Mouse (Mus musculus) thymus, postnatal 0 days (tissue): ENCODE results near the gene Slc9a2. TPM values are rescaled to one million over a fixed set of nuclear protein-coding genes. Genes with fewer than 3 reads are reported as not detected.
"Not testable (repeated sequence)": the region's sequence is repeated elsewhere in the genome, so short reads cannot be mapped to it uniquely, and the experiment has no call there.

Source experiments
- DNase-seq: peaks from one replicate; pipeline ENCODE4 v3.0.0-alpha.2; 2015; ENCODE audit warnings: low spot score
- polyA plus RNA-seq: library from polyadenylated mRNA; unstranded; fragments of >200 nt; fragmentation: Nextera tagmentation; extraction: Ambion mirVana; gene quantifications from 2 replicates; pipeline ENCODE4 v1.2.1, GENCODE M21; 2015

The Slc9a2 gene
- 1.8 and 2.0 TPM in 2 replicates for polyA plus RNA-seq

DNA sequence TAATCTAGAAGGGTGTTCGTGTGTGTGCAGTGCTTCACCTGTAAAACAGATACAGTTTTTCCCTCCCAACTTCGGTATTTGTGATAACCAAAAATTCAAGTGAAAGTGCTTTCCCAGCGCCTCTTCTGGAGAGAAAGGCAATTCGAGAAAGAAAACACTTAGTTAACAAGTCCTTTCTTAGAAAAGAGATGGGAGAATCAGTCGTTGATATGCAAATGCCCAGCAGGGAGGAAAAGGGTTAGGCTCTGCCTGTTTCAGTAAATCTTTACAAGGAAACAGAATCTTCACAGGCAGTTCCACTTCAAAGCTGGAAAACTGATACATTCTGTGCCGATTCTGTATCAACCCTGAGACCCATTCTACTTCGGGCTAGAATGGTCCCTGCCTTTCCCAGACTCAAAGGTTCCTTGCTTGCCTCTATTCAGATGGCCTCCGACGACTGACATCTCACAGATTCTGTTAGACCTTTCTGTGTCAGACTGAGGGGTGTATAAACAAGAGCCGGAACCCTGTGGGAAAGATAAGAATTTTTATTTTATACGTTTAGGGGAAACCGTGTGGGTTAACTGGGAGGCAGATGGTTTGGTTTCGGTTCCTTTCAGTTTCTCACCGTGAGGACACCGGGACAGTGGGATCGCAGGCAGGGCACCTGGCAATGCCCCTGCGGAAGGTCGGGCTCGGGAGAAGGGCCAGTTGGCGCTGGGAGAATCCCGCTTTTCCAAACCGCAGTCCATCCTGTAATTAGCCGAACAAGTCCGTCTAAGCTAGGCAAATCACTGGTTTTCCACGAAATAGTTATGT is at the start of gene Slc9a2:
Slc9a2 (plus strand) TSS at position 508 of the 801 bp plus-strand sequence.
- DNase-seq = no peak

DNA sequence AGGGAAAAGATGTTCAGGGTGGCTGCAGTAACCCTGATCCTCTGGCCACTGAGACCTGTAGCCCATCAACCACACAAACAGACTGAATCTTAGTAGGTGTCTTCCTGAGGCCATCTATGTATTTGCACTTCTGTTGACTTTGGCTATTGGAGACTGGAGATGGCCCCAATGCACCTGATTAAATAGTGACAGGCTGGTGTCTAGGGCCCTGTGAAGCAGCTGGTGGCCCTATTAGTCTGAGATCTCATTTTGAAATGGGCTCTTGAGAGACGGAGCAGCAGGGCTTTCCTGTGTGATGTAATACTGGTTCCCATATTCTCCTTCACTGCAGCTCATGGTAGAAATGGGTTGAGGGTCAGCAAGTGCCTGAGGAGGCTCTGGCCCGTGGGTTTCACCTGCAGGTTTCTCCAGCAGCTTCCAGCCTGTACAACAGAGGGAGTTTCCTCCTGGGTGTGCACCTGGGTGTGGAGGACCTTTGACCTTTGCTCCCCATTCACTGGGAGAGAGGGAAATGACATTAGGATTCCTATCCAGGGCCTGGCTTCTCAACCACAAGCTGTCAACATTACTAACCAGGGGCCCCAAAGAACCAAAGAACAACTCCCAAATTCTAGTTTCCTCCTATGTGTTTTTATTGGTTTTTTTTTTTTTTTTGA is 47.8 kb upstream of the Slc9a2 start:
- no peak for DNase-seq

DNA sequence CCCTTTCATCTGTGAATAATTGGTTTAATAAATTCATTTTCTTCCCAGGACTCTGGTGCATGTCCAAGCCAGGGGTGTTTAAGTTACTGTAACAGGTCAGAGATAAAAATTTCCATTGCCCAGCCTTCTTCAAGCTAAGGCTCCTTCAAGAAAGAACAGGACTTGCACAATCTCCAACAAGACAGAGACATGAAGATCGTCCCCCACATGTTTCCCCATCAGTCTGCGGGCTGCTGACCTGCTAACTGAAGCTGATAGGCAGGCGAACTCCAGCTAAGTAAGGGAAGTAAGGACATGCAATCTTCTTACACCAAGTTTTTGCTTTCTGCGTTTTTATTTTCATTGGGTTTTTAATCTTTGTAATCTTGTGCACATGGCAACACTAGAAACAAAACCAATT is 45.8 kb upstream of the Slc9a2 start:
- DNase-seq = no peak

DNA sequence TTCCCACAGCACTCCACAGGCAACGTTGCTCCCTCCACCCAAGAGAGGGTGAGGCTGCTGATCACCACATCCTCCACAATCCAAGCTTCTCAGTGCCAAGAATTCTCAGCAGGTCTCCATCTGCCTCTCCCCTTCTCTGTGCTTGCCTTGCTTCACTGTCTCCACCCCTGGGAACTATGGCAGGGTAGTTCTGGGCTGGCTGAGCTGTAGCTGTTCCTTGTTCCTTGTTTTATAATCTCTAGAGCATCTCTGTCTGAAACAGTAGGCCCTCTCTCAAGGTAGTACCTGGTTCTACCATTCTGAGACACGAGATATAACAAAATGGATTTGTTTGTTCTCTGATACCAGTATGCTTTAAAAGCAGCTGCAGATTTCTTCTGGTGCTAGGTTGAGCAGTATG is 32.1 kb upstream of the Slc9a2 start:
- DNase-seq = no peak

DNA sequence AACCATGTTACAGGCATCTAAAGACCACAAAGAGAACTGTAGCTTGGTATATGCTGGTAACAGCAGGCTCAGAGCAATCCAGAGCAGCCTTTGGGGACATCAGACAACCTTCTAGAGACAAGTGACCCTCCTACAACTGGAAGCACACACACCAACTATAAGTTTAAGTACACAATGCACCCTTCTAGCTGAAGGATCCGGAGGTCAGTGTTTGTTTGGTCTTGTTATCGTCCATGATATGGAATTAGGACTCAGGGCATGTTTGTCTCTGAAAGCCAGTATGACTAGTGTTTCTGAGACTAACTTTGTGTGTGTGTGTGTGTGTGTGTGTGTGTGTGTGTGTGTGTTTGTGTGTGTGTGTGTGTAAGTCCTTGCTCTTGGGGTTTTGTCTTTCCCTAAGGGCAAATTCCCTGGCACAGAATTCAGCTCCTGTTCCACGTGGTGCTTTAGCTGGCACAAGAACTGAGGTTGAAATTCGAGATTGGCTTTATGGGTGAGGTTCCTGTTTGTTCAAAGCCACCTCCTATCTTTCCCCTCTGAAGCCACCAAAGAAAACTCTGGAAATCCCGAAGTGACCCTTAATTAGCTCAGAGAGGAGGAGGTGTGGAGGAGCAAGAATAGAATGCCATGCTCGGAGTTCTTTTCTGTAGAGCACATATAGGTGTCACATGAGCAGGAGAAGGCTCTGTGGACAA is 29.4 kb upstream of the Slc9a2 start:
- DNase-seq = no peak

DNA sequence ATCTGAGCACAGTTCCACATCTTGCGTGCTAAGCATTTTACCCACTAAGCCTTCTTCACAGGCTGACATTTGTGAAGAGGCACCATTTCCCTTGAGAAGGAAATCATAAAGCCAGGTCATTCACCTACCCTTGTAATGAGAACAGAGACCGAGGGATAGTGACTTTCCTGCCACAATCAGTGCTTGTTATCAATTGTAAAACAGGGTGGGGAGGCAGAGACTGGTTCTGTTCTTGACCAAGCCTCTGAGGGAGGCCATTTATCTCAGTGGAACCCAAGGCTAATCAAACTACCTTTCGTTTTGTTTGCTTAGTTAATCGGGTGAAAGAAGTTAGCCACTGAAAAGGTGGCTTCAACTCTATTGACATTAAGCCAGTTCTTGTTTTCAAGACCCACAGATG is 23.3 kb upstream of the Slc9a2 start:
- DNase-seq = no peak

DNA sequence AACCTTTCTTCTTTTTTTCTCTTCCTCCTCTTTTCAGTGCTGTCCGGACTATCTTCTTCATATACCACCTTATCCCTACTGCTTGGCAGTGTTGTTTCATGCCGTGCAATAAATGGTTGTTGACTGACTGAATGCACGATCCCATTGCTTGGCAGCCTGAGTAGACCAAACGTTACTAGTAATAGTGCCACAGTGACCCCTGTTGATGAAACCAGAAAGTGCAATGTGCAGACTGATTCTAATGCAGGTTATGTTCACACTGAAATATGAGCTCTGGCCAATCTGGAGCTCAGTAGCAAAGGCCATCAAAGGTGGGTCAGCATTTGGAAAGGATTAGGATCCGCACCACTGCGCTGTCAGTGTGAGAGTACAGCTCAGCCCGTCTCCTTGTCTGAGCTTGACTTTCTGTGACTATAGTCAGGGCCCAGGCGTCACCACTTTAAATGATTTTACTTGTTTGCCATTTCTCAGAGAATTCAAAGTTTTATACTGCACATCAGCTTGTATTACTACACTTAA is 22.3 kb upstream of the Slc9a2 start:
- peak; percentile 16 for DNase-seq

DNA sequence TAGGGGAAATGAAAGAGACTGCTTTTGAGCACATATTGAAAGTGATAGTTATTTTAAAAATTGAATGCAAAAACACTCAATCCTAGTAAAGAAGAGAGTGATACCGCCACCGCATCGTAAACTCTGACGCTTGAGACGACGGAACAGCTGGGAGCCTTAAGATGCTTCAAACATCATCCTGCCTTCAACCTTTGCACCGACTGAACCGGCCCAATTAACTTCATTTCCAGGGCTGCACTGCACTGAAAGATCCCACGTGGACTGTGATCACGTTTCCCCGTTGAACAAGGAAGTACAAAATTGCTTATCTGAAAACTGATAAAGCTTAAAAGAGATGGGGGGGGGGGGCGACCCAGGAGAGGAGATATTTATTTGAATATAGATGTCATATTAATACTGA is 21.4 kb upstream of the Slc9a2 start:
- no peak for DNase-seq

DNA sequence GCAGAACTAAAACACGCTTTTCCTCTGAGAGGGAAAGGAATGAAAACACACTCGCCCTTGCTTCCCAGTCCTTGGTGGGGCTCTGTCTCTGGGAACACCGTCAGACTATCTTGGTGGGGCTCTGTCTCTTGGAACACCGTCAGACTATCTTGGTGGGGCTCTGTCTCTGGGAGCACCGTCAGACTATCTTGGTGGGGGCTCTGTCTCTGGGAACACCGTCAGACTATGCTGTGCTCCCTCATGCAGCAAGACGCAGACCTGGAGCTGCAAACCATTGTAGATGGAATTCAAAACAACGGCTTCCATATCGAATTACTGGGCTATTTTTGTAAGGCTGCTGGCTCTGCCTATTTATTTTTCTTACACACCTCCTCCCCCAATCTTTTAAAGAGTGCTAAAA is 20.9 kb upstream of the Slc9a2 start:
- no peak for DNase-seq

DNA sequence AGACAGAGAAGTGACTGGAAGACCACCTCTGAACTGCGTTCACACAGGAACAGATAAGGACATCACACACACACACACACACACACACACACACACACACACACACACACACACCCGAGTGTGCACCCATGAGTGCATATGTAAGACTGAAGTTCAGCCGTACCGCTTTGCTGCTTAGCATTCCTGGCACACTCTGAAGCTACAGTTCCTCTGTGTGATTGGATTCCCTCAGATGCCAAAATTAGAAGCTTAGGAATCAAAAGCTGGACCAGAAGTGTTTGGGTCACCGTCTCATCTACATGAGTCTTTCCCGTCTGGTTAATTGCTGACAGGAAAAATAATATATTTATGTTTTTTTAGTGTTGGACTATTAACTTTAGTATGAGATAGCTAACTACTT is 19.5 kb upstream of the Slc9a2 start:
- DNase-seq = no peak

DNA sequence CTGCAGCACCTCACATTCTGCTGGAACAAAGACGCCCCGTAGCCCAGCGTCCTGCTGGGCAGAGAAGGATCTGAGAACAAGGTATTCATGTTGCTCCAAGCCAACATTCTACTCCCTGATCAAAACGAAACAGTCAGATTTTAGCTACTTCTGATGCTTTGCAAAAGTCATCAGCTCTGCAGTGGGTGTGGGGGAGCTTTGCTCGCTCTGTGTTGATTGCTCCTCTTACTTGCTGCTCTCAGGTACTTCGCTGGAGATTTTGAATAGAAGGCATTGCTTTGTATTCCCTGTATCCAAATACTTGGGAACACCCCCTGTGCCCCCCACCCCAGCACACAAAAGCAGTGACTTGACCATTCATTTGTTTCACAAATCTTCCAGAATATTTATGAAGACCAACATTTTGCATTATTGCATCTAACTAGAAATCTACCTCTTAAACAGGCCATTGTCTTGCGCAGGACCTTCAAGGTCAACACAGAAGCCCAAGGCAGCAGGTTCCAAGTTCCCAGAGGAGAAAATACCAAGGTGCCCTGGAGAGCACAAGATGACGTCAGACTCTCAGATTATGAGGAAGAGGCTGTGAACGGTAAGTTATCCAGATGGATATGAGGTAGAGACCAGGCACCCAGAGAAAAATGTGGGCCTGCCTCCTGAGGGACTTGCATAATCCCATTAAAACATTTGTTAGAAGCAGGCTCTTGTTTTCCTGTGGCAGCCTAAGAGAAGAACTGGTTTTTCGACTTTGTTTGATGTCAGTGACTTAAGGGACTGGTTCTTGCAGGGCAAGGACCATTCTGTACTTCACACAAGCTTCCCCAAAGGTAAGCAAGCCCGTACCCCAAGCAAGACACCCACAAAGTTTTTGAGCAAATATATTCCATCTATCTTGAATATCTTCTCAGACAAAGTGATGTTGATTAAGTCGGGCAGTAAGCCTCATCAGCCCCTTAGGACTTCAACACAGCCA is 14.7 kb upstream of the Slc9a2 start:
- no peak for DNase-seq

DNA sequence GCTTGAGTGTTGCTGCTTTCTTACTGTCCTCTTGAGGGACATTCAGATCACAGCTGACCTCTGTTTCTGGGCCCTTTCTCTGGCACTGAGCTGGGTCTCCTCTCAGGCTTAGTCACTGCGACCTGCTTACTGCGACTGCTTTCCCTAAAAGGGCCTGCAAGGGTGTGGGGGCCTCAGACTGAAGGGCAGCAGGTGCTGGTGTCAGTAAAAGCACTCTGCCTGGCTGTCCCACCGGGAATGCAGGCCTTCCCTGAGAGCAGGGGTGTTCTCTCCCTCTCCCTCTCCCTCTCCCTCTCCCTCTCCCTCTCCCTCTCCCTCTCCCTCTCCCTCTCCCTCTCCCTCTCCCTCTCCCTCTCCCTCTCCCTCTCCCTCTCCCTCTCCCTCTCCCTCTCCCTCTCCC is 12.9 kb upstream of the Slc9a2 start:
- not testable (repeated sequence) for DNase-seq

DNA sequence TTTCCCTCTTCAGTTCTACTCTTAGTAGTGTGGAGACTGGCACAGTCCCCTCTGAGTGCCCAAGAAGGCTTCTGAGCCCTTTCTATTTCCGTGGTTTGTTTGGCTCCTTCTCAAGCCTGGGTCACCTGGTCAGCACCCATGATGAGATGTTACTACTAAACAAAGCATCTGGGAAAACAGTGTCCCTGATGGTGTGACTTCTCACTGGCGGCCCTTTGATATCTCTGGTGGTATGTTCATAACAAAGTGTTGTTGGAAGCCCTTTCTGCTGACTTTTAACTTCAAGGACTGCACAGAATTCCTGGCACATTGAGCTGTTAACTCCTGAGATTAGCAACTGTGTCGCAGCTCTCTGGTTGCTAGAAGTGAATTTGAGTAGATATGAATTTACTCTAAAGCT is 10.3 kb upstream of the Slc9a2 start:
- DNase-seq = no peak

DNA sequence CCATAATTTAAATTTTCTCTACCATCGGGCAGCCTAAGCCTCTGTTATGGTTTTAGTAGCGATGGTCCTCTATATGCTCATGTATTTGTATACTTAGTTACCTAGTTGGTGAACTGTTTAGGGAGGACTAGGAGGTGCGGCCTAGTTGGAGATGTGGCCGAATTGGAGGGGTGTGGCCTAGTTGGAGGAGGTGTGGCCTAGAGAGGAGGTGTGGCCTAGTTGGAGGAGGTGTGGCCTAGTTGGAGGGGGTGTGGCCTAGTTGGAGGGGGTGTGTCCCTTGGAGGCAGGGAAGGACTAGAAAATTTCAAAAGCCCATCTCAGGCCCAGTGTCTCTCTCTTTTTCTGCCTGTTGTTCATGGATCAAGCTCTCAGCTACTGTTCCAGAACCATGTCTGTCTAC is 8.9 kb upstream of the Slc9a2 start:
- no peak for DNase-seq

DNA sequence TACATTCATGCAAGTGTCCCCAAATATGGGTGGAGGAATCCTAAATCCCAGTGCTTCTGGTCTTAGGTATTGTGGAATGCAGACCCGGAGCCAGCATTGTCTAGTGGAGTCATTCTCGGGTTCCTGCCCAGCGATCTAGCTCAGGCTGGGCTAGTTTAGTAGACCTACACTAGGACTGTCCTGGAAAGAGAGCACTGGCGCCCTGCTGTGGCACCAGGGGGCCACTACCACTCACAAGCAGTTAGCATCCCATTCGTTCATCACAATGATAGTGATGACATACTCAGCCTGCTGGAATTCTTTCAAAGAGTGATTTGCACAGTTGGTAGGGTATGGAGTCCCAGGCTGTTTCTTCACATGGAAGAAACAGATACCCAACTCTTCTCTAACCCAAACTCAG is 3.1 kb upstream of the Slc9a2 start:
- no peak for DNase-seq

DNA sequence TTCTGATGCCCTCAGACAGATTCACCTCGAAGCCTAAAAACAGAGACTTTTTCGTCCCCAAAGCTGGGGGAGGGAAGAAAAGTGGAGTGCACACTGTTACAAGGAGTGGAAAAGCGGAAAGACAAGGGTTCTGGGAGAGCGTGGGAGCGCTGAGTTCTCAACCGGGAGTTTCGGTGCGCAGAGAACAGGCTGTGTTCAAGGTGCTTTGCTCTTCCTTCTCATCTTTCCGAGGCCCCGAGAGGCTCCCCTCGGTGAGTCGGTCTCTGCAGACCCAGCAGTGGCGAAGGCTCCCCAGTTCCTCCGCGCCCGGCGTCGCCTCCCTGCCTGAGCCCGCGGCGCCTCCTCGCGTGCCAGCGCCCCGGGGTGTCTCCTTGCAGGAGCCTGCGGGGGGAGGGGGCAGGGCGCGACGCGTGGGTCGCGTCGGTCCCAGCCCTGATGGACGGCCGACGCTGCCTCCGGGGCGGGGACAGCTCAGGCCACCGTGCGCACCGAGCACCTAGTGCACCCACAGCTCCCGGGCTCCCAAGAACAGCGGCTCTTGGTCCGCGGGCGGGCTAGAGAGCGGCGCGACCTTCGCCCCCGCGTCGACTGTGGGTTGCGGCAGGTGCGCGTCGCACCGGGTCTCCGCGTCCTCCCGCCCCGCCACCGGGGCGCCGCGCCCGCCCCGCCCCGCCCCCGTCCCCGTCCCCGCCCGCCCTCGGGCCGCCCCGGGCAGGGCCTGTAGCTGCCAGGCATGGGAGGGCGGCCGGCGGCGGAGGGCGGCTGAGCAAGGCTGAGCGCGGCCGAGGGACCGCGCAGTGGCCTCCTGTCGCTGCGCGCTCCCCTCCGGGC is 709 bp downstream of the Slc9a2 start:
- peak; percentile 21 for DNase-seq

DNA sequence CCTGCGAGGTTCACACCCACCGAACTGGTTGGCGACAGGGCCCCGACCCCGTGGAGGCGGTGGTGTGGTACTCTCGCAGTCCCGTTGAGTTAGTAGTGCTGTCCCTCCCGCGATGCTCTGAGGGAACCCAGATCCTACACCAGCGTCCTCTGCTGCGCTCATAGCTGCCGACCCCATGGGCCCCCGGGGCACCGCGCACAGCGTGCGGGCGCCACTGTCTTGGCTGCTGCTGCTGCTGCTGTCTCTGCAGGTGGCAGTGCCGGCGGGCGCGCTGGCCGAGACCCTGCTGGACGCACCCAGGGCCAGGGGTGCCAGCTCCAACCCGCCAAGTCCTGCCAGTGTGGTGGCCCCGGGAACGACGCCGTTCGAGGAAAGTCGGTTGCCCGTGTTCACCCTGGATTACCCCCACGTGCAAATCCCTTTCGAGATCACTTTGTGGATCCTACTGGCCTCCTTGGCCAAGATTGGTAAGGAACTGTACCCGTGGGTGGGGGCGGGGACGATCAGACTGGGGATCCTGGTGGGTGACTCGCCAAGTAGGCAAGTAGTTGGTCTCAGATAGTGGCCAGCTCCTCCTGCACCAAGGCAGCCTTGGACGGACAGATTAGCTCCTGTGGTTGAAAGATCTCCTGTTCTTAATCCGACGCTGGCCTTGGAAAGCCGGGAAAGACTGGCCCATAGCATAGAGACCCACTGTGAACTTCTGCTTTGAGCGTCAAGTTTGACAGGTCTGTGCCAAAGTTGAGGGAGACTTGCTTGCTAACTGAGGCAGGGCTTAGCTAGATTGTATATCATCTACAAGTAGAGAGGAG is 1.5 kb downstream of the Slc9a2 start:
- DNase-seq = no peak

DNA sequence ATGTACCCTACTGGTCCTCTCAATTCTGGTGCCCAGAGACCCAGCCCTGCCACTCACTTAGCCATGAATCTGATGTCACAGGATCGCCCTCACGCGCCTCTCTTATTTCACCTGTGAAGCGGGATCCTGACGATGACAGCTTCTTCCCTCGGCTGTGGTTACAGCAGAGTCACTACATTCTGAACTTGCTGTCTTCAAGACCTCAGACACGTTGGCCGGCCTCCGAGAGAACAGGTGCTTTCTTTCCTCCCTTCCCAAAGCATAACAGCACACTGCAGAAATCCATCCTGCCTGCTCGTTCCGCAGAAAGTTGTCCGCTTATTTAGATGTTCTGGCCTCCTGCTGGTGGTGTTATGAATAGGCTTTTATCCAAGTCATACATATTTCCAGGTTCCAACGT is 13.9 kb downstream of the Slc9a2 start:
- DNase-seq = no peak

DNA sequence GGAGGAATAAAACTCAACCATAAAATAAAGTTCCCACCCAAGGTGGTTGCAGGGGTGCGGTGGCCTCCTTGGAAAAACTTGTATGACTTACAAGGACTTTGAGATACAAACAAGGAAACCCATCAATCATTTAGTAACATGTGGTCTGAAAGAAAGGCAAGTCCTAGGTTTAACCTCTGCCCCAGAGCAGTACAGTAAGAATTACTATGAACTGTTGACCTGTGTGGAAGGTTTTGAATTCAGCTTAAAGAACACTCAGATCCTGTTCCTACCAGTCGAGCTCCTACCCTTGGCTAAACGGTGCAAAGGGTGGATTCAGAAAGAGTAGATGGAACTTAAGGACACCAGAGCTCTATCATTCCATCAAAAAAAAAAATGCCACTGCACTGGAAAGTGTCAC is 16.1 kb downstream of the Slc9a2 start:
- no peak for DNase-seq
